Mouse (Mus musculus) heart, embryonic 11.5 days (tissue): Measurements from ENCODE around the gene Ldhd. TPM values are rescaled to one million over a fixed set of nuclear protein-coding genes. Genes with fewer than 3 reads are reported as not detected.

Experiments
- ATAC-seq: fragments of 200-750 bp; cut with Nextera tagmentation; replicated peaks from 2 replicates; pipeline ENCODE4 v1.8.0; 2017; ENCODE audit warnings: moderate library complexity; ENCODE audit not compliant: insufficient number of reproducible peaks, low FRiP score, low TSS enrichment
- H3K27ac ChIP-seq: fragments of 300-500 bp; sonication (generic); 2 replicates; pipeline ENCODE4 v1.5.1; 2014; ENCODE audit warnings: mild to moderate bottlenecking, low read depth, low read length
- H3K27me3 ChIP-seq: fragments of 300-500 bp; sonication (generic); 2 replicates; pipeline ENCODE4 v1.6.1; 2014; ENCODE audit warnings: mild to moderate bottlenecking, low read length, mixed read lengths; ENCODE audit not compliant: control insufficient read depth, insufficient read depth
- H3K36me3 ChIP-seq: fragments of 300-500 bp; sonication (generic); 2 replicates; pipeline ENCODE4 v1.6.1; 2014; ENCODE audit warnings: mild to moderate bottlenecking, low read length, moderate library complexity, mixed read lengths; ENCODE audit not compliant: control insufficient read depth, insufficient read depth
- H3K4me1 ChIP-seq: fragments of 300-500 bp; sonication (generic); 2 replicates; pipeline ENCODE4 v1.6.1; 2014; ENCODE audit warnings: low read length; ENCODE audit not compliant: control insufficient read depth, insufficient read depth
- H3K4me2 ChIP-seq: fragments of 300-500 bp; sonication (generic); 2 replicates; pipeline ENCODE4 v1.6.1; 2014; ENCODE audit warnings: mild to moderate bottlenecking, moderate library complexity
- H3K4me3 ChIP-seq: fragments of 300-500 bp; sonication (generic); 2 replicates; pipeline ENCODE4 v1.5.1; 2014; ENCODE audit warnings: low read depth, low read length
- H3K9ac ChIP-seq: fragments of 300-500 bp; sonication (generic); 2 replicates; pipeline ENCODE4 v1.6.1; 2014; ENCODE audit warnings: mild to moderate bottlenecking, low read depth, low read length, moderate library complexity
- H3K9me3 ChIP-seq: fragments of 300-500 bp; sonication (generic); replicated peaks from 2 replicates; pipeline ENCODE4 v1.6.1; 2016; ENCODE audit warnings: low read length; ENCODE audit not compliant: control insufficient read depth
- WGBS: fragments of 180-500 bp; shearing (Covaris S2); extraction: QIAGEN DNeasy Blood & Tissue Kit; methylation state at CpG from one replicate; pipeline ENCODE4 v1.1.7; 2014; ENCODE audit not compliant: insufficient replicate concordance; 5-methylcytosine and 5-hydroxymethylcytosine counted together
- polyA plus RNA-seq: library from polyadenylated mRNA; unstranded; fragments of >200 nt; fragmentation: Nextera tagmentation; extraction: Ambion mirVana; gene quantifications from 2 replicates; pipeline ENCODE4 v1.2.1, GENCODE M21; 2014

Gene Ldhd
- polyA plus RNA-seq, 1 experiment from 2014 or later: 0.39 TPM

- Histone ChIP-seq H3K4me2 (no peak overlapping the region), H3K4me1 (peaks cover 6% of the 10 kb centered on the region; the same call in 1 of the 2 replicates), H3K9me3 (no peaks in the 10 kb centered on the region), H3K27ac (no peak overlapping the region), H3K27me3 (no peaks in the 10 kb centered on the region), H3K36me3 (no peaks in the 10 kb centered on the region), H3K9ac (no peak overlapping the region), H3K4me3 (no peak overlapping the region)
- 85% methylated on average over 6 of the region's 6 CpGs for WGBS
- ATAC-seq: no peak
Measured at GRCm38 (mm10) chr8:111614786-111615701, 15.1 kb downstream of the Ldhd start.

- ATAC-seq: no peak
- H3K4me1 ChIP-seq: no peaks in the 10 kb centered on the region
Measured at GRCm38 (mm10) chr8:111613181-111613580, 17.0 kb downstream of the Ldhd start.

GRCm38 (mm10) chr8:111607414-111607813 lies 22.8 kb downstream of the Ldhd start:
- Histone ChIP-seq H3K27ac (no peak overlapping the region), H3K9ac (no peak overlapping the region), H3K4me1 (no peaks in the 10 kb centered on the region), H3K27me3 (no peaks in the 10 kb centered on the region), H3K4me3 (no peak overlapping the region), H3K36me3 (0 out of 2 replicates have a peak, but pooled peaks cover 2% of the 10 kb centered on the region), H3K4me2 (no peak overlapping the region), H3K9me3 (no peaks in the 10 kb centered on the region)
- 94% methylated on average over 7 of the region's 7 CpGs for WGBS
- no peak for ATAC-seq

More at GRCm38 (mm10) chr8:111613181-111613580, 17.0 kb downstream of the Ldhd start:
- H3K9me3 ChIP-seq: no peaks in the 10 kb centered on the region
- H3K36me3 ChIP-seq: 0 out of 2 replicates have a peak, but pooled peaks cover 2% of the 10 kb centered on the region
- H3K4me2 ChIP-seq: no peak overlapping the region
- no peak overlapping the region for H3K4me3 ChIP-seq
- H3K27me3 ChIP-seq: no peaks in the 10 kb centered on the region
- WGBS: 73% methylated on average over 5 of the region's 5 CpGs
- H3K9ac ChIP-seq: no peak overlapping the region
- no peak overlapping the region for H3K27ac ChIP-seq

- 0 out of 2 replicates have a peak, but pooled peaks cover 2% of the 10 kb centered on the region for H3K36me3 ChIP-seq
- H3K9ac ChIP-seq: no peak overlapping the region
- ATAC-seq: no peak
- H3K4me2 ChIP-seq: no peak overlapping the region
- no peaks in the 10 kb centered on the region for H3K4me1 ChIP-seq
- H3K27ac ChIP-seq: no peak overlapping the region
- H3K27me3 ChIP-seq: no peaks in the 10 kb centered on the region
- WGBS: 84% methylated on average over 9 of the region's 9 CpGs
- no peaks in the 10 kb centered on the region for H3K9me3 ChIP-seq
- H3K4me3 ChIP-seq: no peak overlapping the region
Measured at GRCm38 (mm10) chr8:111606961-111607360, 23.2 kb downstream of the Ldhd start.

GRCm38 (mm10) chr8:111604986-111605385 lies 25.2 kb downstream of the Ldhd start:
- H3K4me1 ChIP-seq: peaks cover 3% of the 10 kb centered on the region; the same call in 1 of the 2 replicates
- H3K9ac ChIP-seq: no peak overlapping the region
- H3K27ac ChIP-seq: no peak overlapping the region
- WGBS: 92% methylated on average over 2 of the region's 2 CpGs
- 0 out of 2 replicates have a peak, but pooled peaks cover 2% of the 10 kb centered on the region for H3K36me3 ChIP-seq
- H3K9me3 ChIP-seq: no peaks in the 10 kb centered on the region
- no peak overlapping the region for H3K4me2 ChIP-seq
- no peak for ATAC-seq
- no peak overlapping the region for H3K4me3 ChIP-seq
- no peaks in the 10 kb centered on the region for H3K27me3 ChIP-seq

- ATAC-seq: no peak
- Histone ChIP-seq H3K36me3 (no peaks in the 10 kb centered on the region), H3K27ac (no peak overlapping the region), H3K27me3 (no peaks in the 10 kb centered on the region), H3K4me1 (peaks cover 17% of the 10 kb centered on the region), H3K9ac (no peak overlapping the region), H3K4me2 (no peak overlapping the region), H3K9me3 (no peaks in the 10 kb centered on the region), H3K4me3 (no peak overlapping the region)
- 95% methylated on average over 4 of the region's 4 CpGs for WGBS
Measured at GRCm38 (mm10) chr8:111602050-111602449, 28.1 kb downstream of the Ldhd start.

- Histone ChIP-seq H3K4me3 (no peak overlapping the region), H3K27me3 (no peaks in the 10 kb centered on the region), H3K27ac (no peak overlapping the region), H3K9ac (no peak overlapping the region), H3K9me3 (no peaks in the 10 kb centered on the region), H3K4me2 (no peak overlapping the region), H3K36me3 (no peaks in the 10 kb centered on the region), H3K4me1 (peaks cover 38% of the 10 kb centered on the region)
- ATAC-seq: no peak
- WGBS: 71% methylated on average over 9 of the region's 9 CpGs
Measured at GRCm38 (mm10) chr8:111599707-111600444, 30.3 kb downstream of the Ldhd start.

- Histone ChIP-seq H3K36me3 (no peaks in the 10 kb centered on the region), H3K4me3 (no peak overlapping the region), H3K27me3 (no peaks in the 10 kb centered on the region), H3K4me1 (peaks cover 61% of the 10 kb centered on the region), H3K9me3 (no peaks in the 10 kb centered on the region), H3K4me2 (peak overlapping the region; percentile 3; the same call in 1 of the 2 replicates), H3K27ac (peak overlapping the region; percentile 84), H3K9ac (no peak overlapping the region)
- no peak; the same call in 1 of the 2 replicates for ATAC-seq
- WGBS: 38% methylated on average over 1 of the region's 1 CpGs
Measured at GRCm38 (mm10) chr8:111597310-111597709, 32.9 kb downstream of the Ldhd start.
